Mouse (Mus musculus) heart, embryonic 16.5 days (tissue): ENCODE measurements around the gene Gclc. TPM values are rescaled to one million over a fixed set of nuclear protein-coding genes. Genes with fewer than 3 reads are reported as not detected.

Experiments
- ATAC-seq: fragments of 200-750 bp; cut with Nextera tagmentation; replicated peaks from 2 replicates; pipeline ENCODE4 v1.8.0; 2017; ENCODE audit warnings: moderate number of reproducible peaks; ENCODE audit not compliant: insufficient read depth, low FRiP score; ENCODE audit errors: extremely low read depth
- H3K27ac ChIP-seq: fragments of 300-500 bp; sonication (generic); 2 replicates; pipeline ENCODE4 v1.5.1; 2014; ENCODE audit warnings: mild to moderate bottlenecking, low read length, control low read depth, moderate library complexity
- H3K27me3 ChIP-seq: fragments of 300-500 bp; sonication (generic); 2 replicates; pipeline ENCODE4 v1.6.1; 2014; ENCODE audit warnings: low read length, mixed read lengths; ENCODE audit not compliant: control insufficient read depth, insufficient read depth
- H3K36me3 ChIP-seq: fragments of 300-500 bp; sonication (generic); 2 replicates; pipeline ENCODE4 v1.6.1; 2014; ENCODE audit not compliant: control insufficient read depth, insufficient read depth
- H3K4me1 ChIP-seq: fragments of 300-500 bp; sonication (generic); 2 replicates; pipeline ENCODE4 v1.6.1; 2014; ENCODE audit warnings: low read length, mixed read lengths; ENCODE audit not compliant: control insufficient read depth, insufficient read depth
- H3K4me2 ChIP-seq: fragments of 300-500 bp; sonication (generic); 2 replicates; pipeline ENCODE4 v1.6.1; 2014; ENCODE audit warnings: low read depth, mild to moderate bottlenecking, control low read depth, low read length
- H3K4me3 ChIP-seq: fragments of 300-500 bp; sonication (generic); 2 replicates; pipeline ENCODE4 v1.5.1; 2014; ENCODE audit warnings: mild to moderate bottlenecking, control low read depth, low read length
- H3K9ac ChIP-seq: fragments of 300-500 bp; sonication (generic); 2 replicates; pipeline ENCODE4 v1.6.1; 2014; ENCODE audit warnings: low read length, control low read depth
- H3K9me3 ChIP-seq: fragments of 300-500 bp; sonication (generic); replicated peaks from 2 replicates; pipeline ENCODE4 v1.6.1; 2016; ENCODE audit warnings: low read length; ENCODE audit not compliant: control insufficient read depth
- WGBS: fragments of 180-500 bp; shearing (Covaris S2); extraction: QIAGEN DNeasy Blood & Tissue Kit; methylation state at CpG from one replicate; pipeline ENCODE4 v1.1.7; 2014; 5-methylcytosine and 5-hydroxymethylcytosine counted together
- polyA plus RNA-seq: library from polyadenylated mRNA; unstranded; fragments of >200 nt; fragmentation: Nextera tagmentation; extraction: Ambion mirVana; gene quantifications from 2 replicates; pipeline ENCODE4 v1.2.1, GENCODE M21; 2015

Gene Gclc
- 6.6 and 7.4 TPM in 2 replicates for polyA plus RNA-seq

DNA sequence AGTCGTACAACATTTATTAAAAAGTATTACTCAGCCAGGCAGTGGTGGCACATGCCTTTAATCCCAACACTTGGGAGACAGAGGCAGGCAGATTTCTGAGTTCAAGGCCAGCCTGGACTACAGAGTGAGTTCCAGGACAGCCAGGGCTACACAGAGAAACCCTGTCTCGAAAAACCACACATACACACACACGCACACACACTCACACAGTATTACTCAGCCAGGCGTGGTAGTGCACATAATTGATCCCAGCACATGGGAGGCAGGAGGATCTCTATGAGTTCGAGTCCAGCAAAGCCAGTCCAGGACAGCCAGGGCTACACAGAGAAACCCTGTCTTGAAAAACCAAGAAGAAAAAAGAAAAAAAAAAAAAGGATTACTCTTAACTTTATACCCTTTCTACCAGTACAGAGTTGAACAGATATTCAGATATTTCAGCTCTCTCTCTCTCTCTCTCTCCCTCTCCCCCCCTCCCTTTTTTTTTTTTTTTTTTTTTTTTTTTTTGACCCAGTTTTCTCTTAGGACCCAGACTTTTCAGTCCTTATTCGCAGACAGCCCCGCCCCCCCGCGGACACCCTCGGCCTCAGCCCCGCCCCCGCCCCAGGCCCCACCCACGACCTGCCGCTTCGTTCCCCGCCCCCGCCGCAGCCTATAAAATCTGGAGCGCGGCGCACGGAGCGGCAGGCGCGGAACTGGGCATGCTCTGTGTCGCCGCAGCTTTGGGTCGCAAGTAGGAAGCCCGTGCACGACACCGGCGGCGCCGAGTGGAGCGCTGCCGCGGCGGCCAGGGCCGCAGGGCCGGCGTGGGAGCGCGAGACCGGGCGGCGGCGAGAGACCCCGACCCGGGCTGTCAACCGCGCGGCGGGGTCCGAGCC, at the start of gene Gclc:
Gene Gclc, plus strand, starts transcription at position 683 of the 875 bp plus-strand sequence.
- no peaks in the 10 kb centered on the region for H3K36me3 ChIP-seq
- peak within 1 kb of the TSS; percentile 87 for H3K9ac ChIP-seq
- peak within 1 kb of the TSS; percentile 93 for H3K4me2 ChIP-seq
- H3K27ac ChIP-seq: peak within 1 kb of the TSS; percentile 83
- H3K4me3 ChIP-seq: peak within 1 kb of the TSS; percentile 88
- no peaks in the 10 kb centered on the region for H3K9me3 ChIP-seq
- H3K4me1 ChIP-seq: peaks cover 20% of the 10 kb centered on the region
- no peaks in the 10 kb centered on the region for H3K27me3 ChIP-seq
- WGBS: 7% methylated on average over 50 of the region's 54 CpGs
- ATAC-seq: peak; percentile 80

DNA sequence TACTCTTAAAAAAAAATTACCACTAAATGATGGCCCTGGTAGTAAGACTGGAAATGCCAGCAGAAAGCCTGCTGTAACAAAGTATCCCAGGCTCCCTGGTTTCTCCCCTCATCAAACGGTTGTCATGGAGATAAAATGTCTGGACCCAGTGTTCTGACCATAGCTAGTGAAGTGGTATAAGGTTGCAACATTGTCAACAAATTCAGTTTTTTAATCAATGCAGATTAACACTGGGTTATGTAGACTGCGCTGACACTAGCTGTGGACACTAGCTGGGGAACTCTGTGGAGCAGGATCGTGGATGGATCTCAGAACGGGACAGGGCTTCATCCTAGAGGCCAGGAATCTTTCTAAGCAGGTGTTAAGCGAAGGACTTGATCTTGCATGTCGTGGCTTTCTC, 47.8 kb upstream of the Gclc start:
- Histone ChIP-seq H3K36me3 (no peaks in the 10 kb centered on the region), H3K27me3 (no peaks in the 10 kb centered on the region), H3K4me3 (no peak overlapping the region), H3K27ac (no peak overlapping the region), H3K9ac (no peak overlapping the region), H3K9me3 (no peaks in the 10 kb centered on the region), H3K4me1 (no peaks in the 10 kb centered on the region), H3K4me2 (no peak overlapping the region)
- ATAC-seq: no peak
- 77% methylated on average over 6 of the region's 6 CpGs for WGBS

DNA sequence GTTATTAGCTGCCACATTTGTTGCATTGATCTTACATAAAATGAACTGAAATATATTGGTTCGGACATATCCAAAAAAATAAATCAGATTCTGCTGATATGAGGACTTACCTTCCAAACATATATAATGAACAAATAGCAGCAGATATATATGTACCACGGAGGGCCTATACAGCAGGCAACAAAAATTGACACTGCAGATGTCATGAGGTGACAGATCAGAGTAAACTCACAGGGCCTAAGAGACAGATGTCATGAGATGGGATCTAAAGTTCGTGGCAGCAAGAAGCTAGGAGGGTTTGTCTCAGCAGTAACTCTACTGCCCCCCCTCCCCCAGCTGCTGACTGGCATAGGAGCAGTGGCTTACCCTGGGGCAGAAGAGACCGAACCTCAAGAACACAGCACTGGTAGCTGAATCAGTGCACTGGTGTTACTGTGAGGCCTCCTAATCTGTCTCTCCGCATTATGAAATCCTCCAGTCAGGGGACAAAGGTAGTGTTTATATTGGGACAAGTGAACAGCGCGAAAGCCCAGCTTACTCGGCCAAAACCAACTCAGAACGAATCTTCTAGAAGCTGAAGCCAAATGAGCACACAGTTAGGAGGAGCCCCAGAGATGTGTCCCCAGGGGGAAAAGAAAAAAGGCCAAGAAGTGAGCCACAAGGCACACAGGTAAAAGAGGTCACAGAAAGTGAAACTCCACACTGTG, 46.7 kb upstream of the Gclc start:
- H3K36me3 ChIP-seq: no peaks in the 10 kb centered on the region

DNA sequence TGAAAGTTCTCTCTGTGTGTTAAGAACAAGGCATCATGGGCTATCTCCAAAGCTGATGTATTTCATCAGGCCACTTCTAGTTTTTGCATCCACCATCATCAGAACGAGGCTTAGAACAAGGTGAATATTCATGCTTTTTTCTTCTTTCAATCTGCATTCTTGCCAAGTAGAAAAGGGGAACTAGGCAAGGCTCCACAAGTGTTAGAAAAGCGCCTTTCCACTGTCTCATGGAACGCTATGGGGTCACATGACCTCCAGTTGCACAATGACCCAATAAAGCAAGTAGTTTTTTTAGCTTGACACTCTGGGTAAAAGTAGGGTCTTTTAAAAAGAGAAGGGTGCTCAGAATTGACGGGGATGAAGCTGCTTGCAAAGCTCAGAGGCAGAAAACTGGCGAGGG, 45.4 kb upstream of the Gclc start:
- no peaks in the 10 kb centered on the region for H3K27me3 ChIP-seq
- no peaks in the 10 kb centered on the region for H3K9me3 ChIP-seq
- ATAC-seq: no peak
- H3K27ac ChIP-seq: no peak overlapping the region
- no peaks in the 10 kb centered on the region for H3K4me1 ChIP-seq
- no peak overlapping the region for H3K4me2 ChIP-seq
- no peaks in the 10 kb centered on the region for H3K36me3 ChIP-seq
- H3K4me3 ChIP-seq: no peak overlapping the region
- no peak overlapping the region for H3K9ac ChIP-seq
- 71% methylated on average over 5 of the region's 5 CpGs for WGBS

More for the DNA sequence above, 46.7 kb upstream of the Gclc start:
- 73% methylated on average over 9 of the region's 9 CpGs for WGBS
- no peaks in the 10 kb centered on the region for H3K4me1 ChIP-seq
- no peaks in the 10 kb centered on the region for H3K27me3 ChIP-seq
- H3K27ac ChIP-seq: no peak overlapping the region
- no peaks in the 10 kb centered on the region for H3K9me3 ChIP-seq
- no peak overlapping the region for H3K4me2 ChIP-seq
- no peak overlapping the region for H3K9ac ChIP-seq
- H3K4me3 ChIP-seq: no peak overlapping the region
- no peak for ATAC-seq

DNA sequence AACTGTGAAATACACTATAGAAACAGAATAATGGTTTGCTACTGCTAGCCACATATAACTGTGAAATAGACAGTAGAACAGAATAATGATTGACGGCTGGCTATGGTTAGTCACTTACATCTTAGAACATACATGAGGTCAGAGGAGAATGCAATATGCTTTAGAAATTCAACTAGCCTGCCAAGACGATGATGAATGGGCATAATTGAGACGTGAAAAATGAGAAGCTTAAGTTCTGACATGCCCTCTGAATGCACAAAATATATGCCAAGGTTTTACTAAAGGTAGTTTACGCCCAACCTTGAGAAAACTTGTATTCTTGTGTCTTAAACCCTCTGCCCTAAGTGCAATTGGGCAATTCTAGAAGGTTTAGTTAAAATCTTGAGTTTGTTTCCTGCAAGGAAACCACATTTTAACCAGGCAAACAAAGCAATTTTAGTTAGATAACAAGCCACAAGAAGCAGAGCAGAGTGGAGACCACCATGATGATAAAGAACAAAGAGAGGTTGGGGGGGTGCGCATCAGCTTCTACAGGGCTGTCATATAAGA, 43.2 kb upstream of the Gclc start:
- Histone ChIP-seq H3K4me2 (no peak overlapping the region), H3K9ac (no peak overlapping the region), H3K4me1 (no peaks in the 10 kb centered on the region), H3K4me3 (no peak overlapping the region), H3K9me3 (no peaks in the 10 kb centered on the region), H3K27me3 (no peaks in the 10 kb centered on the region), H3K36me3 (no peaks in the 10 kb centered on the region), H3K27ac (no peak overlapping the region)
- 80% methylated on average over 5 of the region's 5 CpGs for WGBS
- no peak for ATAC-seq

DNA sequence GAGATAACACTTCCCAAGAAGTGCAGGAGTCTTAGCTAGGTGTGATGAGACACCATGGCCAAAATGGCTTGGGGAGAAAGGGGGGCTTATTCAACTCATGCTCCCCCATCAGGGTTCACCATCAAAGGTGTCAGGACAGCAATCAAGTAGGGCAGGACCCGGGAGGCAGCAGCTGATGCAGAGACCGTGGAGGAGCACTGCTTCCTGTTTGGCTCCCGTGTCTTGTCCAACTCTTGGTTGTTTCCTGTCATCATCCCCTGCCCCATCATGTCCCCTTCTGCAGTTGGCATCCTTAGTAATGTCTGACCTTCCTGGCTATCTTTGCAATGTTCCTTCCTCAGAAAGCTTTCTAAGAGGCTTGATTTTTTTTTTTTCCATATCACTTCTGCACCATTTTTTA, 41.5 kb upstream of the Gclc start:
- Histone ChIP-seq H3K9ac (no peak overlapping the region), H3K36me3 (no peaks in the 10 kb centered on the region), H3K27me3 (no peaks in the 10 kb centered on the region), H3K4me3 (no peak overlapping the region), H3K9me3 (no peaks in the 10 kb centered on the region), H3K4me1 (no peaks in the 10 kb centered on the region), H3K4me2 (no peak overlapping the region), H3K27ac (no peak overlapping the region)
- WGBS: 44% methylated on average over 3 of the region's 3 CpGs
- ATAC-seq: no peak

DNA sequence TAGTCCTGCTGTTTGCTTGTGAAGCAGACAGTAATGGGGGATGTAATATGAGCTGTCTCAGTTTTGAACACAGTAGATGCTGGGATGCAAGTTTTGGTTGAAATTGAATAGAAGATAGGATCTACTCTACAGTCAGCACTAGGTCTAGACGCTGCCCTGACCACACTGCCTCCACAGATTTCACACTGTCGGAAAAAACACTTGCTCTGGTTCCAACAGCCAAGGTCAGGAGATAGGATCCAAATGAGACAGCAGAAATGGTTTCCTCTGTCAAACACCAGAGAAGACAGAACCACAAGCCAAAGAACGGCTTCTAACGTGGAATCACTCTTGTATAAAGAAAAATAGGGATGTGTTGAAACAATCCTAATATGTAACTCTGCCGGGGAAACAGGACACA, 41.0 kb upstream of the Gclc start:
- Histone ChIP-seq H3K9ac (no peak overlapping the region), H3K27me3 (no peaks in the 10 kb centered on the region), H3K4me3 (no peak overlapping the region), H3K4me2 (no peak overlapping the region), H3K36me3 (no peaks in the 10 kb centered on the region), H3K4me1 (no peaks in the 10 kb centered on the region; the same call in 1 of the 2 replicates), H3K27ac (no peak overlapping the region), H3K9me3 (no peaks in the 10 kb centered on the region)
- ATAC-seq: no peak
- 54% methylated on average over 5 of the region's 5 CpGs for WGBS

DNA sequence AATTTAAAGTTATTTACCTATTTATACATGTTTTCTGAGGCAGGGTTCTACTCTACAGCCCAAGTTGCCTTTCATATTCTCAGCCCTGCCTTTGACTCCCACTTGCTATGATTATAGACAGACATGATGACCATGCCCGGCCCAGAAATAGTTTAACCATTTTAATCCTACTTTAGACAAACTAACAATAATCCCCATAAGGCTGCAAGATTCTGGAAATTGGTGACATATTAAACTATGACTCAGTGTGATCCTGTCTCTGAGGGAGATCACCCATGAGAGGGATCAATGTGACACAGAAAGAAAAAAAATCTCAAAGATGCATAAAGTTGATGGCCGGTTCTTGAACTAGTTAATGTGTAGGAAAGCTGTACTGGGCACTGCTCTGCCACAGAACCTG, 39.1 kb upstream of the Gclc start:
- no peaks in the 10 kb centered on the region for H3K36me3 ChIP-seq
- 85% methylated on average over 2 of the region's 2 CpGs for WGBS
- H3K4me3 ChIP-seq: no peak overlapping the region
- H3K4me1 ChIP-seq: peaks cover 2% of the 10 kb centered on the region; the same call in 1 of the 2 replicates
- H3K4me2 ChIP-seq: no peak overlapping the region
- no peaks in the 10 kb centered on the region for H3K9me3 ChIP-seq
- H3K9ac ChIP-seq: no peak overlapping the region
- H3K27me3 ChIP-seq: no peaks in the 10 kb centered on the region
- no peak overlapping the region for H3K27ac ChIP-seq
- ATAC-seq: no peak

DNA sequence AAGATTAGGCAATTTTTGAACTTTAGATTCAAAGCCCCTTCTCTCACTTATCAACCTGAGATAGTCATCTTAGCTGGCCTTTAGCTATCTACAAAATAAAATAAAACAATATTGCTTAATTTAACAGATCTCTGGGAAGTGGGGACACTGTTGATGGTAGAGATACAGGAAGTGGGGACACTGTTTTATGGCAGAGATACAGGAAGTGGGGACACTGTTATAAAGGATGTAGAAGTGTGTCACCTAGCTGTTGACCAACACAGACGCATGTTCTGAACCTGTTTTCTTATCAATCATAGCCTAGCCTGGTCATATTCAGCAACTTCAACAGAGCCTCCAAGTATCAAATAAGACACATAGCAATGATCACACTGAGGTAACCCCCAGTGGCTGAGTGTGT, 38.3 kb upstream of the Gclc start:
- WGBS: 81% methylated on average over 1 of the region's 1 CpGs
- H3K4me3 ChIP-seq: no peak overlapping the region
- no peak for ATAC-seq
- no peak overlapping the region for H3K4me2 ChIP-seq
- H3K4me1 ChIP-seq: peaks cover 2% of the 10 kb centered on the region; the same call in 1 of the 2 replicates
- no peaks in the 10 kb centered on the region for H3K9me3 ChIP-seq
- no peak overlapping the region for H3K9ac ChIP-seq
- H3K27ac ChIP-seq: no peak overlapping the region
- H3K27me3 ChIP-seq: no peaks in the 10 kb centered on the region
- no peaks in the 10 kb centered on the region for H3K36me3 ChIP-seq
